Mouse (Mus musculus) neural tube, postnatal 0 days (tissue): ENCODE measurements around the gene Gnb1l. TPM values are rescaled to one million over a fixed set of nuclear protein-coding genes. Genes with fewer than 3 reads are reported as not detected.

Source experiments
- polyA plus RNA-seq: library from polyadenylated mRNA; unstranded; fragments of >200 nt; fragmentation: Nextera tagmentation; extraction: Ambion mirVana; gene quantifications from 2 replicates; pipeline ENCODE4 v1.2.1, GENCODE M21; 2015

Gnb1l gene
- polyA plus RNA-seq: 14.0 and 17.3 TPM in 2 replicates

DNA sequence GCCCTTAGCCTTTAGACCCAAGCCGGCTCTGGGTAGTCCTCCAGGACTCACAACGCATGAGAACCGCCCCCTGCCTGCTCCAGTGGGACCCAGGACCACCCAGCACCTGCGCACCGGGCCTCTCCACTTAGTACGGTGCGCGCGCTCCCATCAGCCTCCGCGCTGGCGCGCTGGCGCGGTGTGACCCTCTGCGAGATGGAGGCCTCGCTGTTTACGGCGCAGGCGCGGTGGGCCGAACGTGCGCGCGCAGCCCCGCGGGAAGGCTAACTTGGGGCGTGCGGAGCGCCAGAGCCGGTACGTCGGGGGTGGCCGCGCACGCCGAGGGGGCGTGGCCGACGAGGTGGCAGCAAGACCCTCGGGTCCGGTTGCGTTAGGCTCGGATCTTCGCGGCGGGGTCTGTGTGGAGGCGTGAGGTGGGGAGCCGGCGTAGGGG, at the start of gene Gnb1l, which contains the start of gene Rtl10:
Gene Gnb1l (plus strand): TSS at position 156 of the 433 bp plus-strand sequence.
Gene Rtl10 (plus strand): TSS at position 344 of the 433 bp plus-strand sequence.

DNA sequence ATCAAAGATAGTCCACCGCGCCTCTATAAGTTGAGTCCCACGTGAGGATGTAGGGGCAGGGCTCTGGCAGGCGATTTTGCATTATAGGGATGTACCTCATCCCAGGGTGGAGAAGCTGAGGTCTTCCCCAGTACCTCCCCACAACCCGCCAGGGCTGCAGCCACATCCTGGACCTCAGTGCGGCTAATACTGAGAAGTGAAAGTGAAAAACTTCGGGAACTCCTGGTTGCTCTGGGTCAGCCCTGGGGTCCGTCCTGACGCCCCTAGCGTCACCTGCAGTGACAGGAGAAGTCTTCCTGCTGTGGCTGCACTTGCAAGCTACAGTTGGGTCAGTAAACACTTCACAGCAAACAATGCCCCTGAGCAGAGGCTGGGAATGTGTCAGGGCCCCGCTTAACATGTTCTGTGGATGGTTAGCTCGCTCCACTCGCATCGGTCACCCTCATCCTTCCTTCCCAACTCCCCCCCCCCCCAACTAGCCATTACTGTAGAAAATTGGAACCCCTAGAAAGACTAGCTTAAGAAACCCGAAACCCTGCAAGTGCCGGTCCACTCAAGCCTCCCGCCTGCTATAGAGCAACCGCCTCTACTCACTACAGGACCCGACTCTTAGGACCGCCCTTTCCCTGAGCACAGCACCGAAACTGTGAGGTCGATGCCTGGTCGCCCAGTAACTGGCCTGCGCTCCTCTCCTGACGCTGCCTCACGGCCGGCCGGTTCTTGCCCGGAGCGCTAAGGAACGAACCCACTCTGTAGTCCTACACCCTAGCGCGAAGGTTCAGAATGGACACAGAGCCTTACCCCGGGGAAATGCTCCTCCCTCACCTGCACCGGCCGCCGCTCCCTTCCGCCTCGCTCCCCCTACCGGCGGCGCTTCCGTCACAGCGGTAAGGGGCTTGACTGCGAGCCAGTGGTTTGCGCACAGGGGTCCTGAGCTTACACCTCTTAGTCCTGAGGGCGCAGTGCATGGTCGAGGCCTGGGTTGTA, 91.6 kb downstream of the Gnb1l start, which contains the start of gene Tbx1:
Gene Tbx1 (minus strand): TSS at position 868 of the 987 bp plus-strand sequence.

Other genes with a start within 250 kb of the Gnb1l start
- 359 and 380 TPM in 2 replicates for gene Ranbp1, start 250.0 kb upstream of the Gnb1l start, polyA plus RNA-seq
- not detected in 2 replicates for gene Gm49776, start 240.4 kb upstream of the Gnb1l start, polyA plus RNA-seq
- gene Dgcr8, start 209.5 kb upstream of the Gnb1l start, polyA plus RNA-seq: 14.6 and 20.6 TPM in 2 replicates
- gene Tango2, start 150.6 kb upstream of the Gnb1l start, polyA plus RNA-seq: 119 and 144 TPM in 2 replicates
- 52.7 and 66.9 TPM in 2 replicates for gene Arvcf, start 150.5 kb upstream of the Gnb1l start, polyA plus RNA-seq
- gene Txnrd2, start 72.3 kb upstream of the Gnb1l start, polyA plus RNA-seq: 36.3 and 36.8 TPM in 2 replicates
- 116 and 122 TPM in 2 replicates for gene Comt, start 71.9 kb upstream of the Gnb1l start, polyA plus RNA-seq
- gene Rtl10, start 188 bp downstream of the Gnb1l start, polyA plus RNA-seq: 2.0 and 2.7 TPM in 2 replicates
- 2.9 and 3.3 TPM in 2 replicates for gene Tbx1, start 92.0 kb downstream of the Gnb1l start, polyA plus RNA-seq
- gene Gp1bb, start 123.7 kb downstream of the Gnb1l start, polyA plus RNA-seq: 10.0 and 11.1 TPM in 2 replicates
- 9.6 and 12.3 TPM in 2 replicates for gene Gm49601, start 127.7 kb downstream of the Gnb1l start, polyA plus RNA-seq
- gene Sept5, start 131.2 kb downstream of the Gnb1l start, polyA plus RNA-seq: 172 and 207 TPM in 2 replicates